Mouse (Mus musculus) layer of hippocampus, adult 18-20 months (tissue): ENCODE results near the gene Nhej1. TPM values are rescaled to one million over a fixed set of nuclear protein-coding genes. Genes with fewer than 3 reads are reported as not detected.
A peak's percentile ranks its signal among the peaks of the same experiment; 100 is the strongest.

Experiments used
- DNase-seq, 2 experiments: peaks; one replicate each; pipeline ENCODE4 v3.0.0; 2022; ENCODE audit warnings: low spot score in 2 of 2
- total RNA-seq, 2 experiments: library from RNA; stranded (reverse); gene quantifications; 2 replicates each; pipeline ENCODE4 v1.2.3; 2021

Nhej1 gene
- total RNA-seq, 2 experiments from 2014 or later: 1.7 to 2.6 TPM

GRCm38 (mm10) chr1:74997231-74997630 is 127.8 kb downstream of the Nhej1 start:
- DNase-seq: no peak

DNA sequence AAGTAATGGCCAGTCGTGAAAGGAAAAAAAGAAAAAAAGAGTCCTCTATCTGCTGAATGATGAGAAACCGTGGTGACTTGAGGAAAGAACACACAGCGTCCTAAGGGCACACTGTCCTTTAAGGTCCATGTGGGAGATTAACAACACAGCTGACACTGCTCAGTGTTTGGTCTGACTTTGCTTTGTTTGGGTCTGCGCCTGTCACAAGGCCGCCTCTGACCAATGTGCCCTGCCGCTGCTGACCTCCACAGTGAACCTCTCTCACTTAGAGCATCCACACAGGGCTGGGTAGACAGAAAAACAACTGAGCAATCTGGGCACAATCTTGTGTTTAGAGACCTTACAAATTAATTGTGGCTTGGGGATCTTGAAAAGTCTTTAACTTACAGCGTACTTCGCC is 148.0 kb downstream of the Nhej1 start:
- DNase-seq: no peak

GRCm38 (mm10) chr1:74975936-74976335 is 149.1 kb downstream of the Nhej1 start:
- no peak for DNase-seq

DNA sequence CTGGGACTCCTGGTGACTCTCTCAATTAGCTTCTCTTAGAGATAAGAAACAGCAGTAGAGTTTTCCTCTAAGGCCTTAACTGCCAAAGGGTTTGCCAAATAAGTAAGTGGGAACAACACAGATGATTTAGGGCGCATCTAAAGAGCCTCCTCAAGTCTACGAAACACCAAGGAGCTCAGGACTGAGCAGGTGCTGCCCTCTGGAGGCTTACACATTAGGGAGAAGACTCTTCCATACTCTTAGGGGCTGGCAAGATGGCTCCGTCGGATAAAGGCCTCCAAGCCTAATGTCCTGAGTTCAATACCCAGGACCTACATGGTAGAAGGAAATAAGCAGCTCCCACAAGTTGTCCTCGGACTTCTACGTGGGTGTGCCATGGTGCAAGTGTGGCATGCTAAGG is 151.4 kb downstream of the Nhej1 start:
- no peak for DNase-seq

GRCm38 (mm10) chr1:74971353-74972050 is 153.5 kb downstream of the Nhej1 start:
- no peak for DNase-seq

GRCm38 (mm10) chr1:74967962-74968580 is 156.9 kb downstream of the Nhej1 start:
- no peak for DNase-seq

DNA sequence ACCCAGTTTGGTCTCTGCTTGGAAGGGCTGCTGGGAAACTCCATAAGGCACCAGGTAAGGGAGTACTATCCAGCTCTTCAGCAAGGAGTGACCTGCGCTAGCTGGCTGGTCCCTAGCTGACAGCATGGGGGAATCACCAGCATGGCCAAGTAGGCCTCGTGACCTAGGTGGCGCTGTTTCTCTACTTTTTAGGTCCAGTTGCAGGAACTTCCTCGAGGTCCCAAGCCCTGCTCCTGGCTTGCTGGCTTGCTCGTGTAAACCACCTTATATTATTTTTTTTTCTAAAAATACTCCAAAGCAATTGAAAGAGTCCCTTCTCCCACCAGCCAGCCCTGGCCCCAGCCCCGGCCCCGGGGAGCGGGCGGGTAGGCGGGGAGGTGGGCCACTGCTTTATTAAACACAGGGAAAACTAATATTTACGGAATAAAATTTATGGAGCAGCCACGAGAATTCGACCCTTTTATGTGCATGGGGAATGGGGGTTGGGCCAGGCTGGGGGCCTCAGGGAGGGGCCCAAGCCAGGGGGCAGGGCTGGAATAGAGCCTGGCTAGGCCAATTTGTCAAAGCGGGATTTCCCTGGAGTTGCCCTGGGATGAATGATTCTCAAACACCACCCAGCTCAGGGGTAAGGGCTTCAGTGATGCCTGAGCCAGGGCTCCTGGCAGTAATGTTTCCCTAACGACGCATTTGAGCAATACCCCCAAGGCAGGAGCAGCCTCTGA is 160.3 kb downstream of the Nhej1 start:
- DNase-seq: peak; percentile 51 to 85

GRCm38 (mm10) chr1:74962853-74963227 is 162.2 kb downstream of the Nhej1 start:
- DNase-seq: no peak

- no peak for DNase-seq
Observed at GRCm38 (mm10) chr1:74962126-74962852, 162.7 kb downstream of the Nhej1 start.

DNA sequence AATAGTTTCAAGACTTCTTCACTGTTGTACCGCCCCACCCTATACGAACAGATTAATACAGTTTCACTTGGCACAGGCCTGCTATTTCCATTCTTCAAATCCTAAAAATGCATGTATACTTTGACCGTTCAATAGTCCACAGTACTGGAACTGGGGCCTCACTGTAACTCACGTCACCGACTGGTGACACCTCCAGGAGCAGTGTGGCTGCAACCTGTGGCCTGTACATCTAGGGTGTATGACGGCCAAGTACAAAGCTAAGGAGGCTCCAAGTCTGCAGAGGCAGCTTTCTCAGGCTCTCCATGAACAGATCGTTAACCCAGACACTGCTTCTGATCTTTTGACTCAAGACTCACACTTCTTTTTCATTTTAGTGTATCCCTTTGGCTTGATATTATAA is 163.3 kb downstream of the Nhej1 start:
- DNase-seq: no peak

- DNase-seq: no peak
Observed at GRCm38 (mm10) chr1:74960059-74960458, 164.9 kb downstream of the Nhej1 start.

GRCm38 (mm10) chr1:74951556-74952210 is 173.3 kb downstream of the Nhej1 start, which contains the start of gene Ihh:
Gene Ihh, minus strand, starts transcription at chr1:74951672.
- no peak for DNase-seq

DNA sequence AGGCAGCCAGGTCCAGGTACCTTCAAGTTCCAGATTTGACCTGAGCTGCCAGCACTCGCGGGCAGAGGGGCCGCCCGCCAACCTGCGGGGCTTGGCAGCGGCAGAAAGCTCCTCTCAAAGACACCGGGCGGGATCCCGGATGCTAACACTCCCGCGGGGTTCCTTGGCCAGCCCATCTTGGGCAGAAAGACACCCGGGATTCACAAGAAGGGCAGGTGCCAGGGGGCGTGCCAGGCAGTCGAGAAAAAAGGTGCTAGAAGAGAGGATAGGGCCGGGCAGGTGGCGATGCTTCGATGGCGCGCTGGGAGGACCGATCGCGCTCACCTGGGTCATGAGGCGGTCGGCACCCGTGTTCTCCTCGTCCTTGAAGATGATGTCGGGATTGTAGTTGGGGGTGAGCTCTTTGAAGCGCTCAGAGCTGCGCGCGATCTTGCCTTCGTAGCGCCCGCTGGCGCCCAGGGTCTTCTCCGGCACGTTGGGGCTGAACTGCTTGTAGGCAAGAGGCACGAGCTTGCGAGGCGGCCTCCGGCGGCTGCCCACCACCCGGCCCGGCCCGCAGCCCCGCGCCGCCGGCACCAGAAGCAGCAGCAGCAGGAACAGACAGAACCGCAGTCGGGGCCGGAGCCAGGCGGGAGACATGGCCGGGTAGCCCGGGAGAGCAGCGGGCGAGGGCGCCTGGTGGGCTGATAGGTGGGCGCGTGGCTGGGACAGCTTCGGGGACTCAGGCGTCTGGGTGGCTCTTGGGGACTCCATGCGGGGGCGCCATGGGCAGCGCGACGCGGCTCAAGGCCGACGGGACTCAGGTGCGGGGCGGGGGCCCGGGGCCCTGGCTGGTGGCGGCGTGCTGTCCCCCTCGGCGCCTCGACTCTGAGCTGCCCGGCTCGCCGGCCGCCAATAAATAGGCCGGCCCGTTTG is 174.2 kb downstream of the Nhej1 start:
- no peak for DNase-seq

GRCm38 (mm10) chr1:74950066-74950465 is 174.9 kb downstream of the Nhej1 start:
- DNase-seq: no peak

DNA sequence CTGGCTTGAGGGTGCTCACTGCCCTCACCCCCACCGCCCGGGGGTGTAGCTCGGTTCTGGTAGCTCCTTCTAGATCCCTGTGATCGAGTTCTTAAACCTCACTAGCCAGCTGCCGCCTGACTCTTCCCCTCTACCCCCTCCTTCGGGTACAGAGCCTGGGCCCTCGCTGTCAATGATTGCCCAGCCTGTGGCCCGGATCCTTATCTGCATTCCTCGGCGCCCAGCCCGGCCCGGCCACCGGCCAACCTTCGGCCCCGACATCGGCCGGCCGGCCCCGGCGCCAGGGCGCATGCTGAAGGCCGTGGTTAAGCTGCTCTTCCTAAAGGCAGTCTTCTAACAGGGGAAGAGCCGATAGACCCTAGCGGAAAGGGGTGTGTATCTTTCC is 175.3 kb downstream of the Nhej1 start:
- no peak for DNase-seq

DNA sequence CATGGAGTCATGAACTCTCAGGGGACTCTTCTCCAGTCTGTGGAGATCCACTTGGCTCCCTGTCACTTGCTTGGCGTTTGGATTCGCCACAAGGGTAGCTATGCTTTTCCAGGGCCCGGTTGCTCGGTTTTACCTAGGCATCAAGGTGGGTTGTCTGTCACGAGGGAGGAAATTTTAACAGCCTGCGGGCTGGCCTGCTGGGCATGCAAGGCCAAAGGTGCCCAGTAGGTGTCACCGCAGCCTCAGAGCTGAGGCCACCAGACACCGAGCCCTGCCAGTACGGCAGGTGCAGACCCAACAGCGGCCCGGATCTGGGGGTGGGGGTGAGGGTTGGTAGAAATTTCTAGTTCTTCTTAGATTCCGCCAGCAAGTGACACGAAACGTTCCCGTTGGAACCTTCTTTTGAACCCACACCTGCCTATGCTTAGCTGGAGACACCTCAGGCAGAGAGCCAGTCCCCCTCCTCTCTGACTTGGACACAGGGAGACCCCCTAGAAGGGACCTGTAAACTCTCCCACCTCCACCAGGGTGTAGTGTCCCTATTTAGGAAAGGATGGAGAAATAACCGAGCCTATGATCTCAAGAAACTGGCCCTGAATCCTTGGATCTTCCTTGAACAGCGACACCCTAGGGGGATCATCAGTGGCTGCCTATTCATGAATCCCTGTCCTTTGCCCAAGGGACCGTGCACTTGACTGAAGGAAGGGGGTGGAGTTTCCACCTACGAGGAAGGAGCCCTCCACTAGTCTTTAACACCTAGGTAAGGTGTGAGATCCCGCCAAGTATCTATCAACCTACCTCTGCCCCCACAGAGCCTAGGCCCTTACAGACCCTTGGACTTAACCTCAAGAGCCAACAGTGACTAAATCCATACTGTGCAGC is 176.0 kb downstream of the Nhej1 start:
- DNase-seq: peak in 1 of 2 experiments; percentile 58

DNA sequence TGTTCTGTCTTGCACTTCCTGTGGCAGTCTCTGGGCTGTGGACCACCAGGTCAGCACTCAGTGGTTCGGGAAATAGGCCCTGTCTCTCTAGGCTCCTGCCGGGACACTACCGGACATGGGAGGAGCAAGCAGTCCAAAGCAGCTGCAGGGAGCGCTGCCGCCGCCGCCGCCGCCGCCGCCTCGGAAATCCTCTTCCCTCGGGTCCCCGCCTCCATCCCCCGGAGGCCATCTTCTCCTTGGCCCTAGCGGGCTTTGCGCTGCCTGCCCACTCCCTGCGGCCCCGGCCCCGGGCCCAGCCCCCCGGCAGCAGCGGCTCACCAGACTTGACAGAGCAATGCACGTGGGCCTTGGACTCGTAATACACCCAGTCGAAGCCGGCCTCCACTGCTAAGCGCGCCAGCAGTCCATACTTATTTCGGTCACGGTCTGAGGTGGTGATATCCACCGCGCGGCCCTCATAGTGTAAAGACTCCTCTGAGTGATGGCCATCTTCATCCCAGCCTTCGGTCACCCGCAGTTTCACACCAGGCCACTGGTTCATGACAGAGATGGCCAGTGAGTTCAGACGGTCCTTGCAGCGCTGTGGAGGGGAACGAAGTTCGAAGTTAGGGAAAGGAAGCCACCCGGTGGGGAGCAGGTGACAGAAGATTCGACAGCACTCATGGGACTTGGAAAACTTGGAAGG is 176.9 kb downstream of the Nhej1 start:
- DNase-seq: no peak

DNA sequence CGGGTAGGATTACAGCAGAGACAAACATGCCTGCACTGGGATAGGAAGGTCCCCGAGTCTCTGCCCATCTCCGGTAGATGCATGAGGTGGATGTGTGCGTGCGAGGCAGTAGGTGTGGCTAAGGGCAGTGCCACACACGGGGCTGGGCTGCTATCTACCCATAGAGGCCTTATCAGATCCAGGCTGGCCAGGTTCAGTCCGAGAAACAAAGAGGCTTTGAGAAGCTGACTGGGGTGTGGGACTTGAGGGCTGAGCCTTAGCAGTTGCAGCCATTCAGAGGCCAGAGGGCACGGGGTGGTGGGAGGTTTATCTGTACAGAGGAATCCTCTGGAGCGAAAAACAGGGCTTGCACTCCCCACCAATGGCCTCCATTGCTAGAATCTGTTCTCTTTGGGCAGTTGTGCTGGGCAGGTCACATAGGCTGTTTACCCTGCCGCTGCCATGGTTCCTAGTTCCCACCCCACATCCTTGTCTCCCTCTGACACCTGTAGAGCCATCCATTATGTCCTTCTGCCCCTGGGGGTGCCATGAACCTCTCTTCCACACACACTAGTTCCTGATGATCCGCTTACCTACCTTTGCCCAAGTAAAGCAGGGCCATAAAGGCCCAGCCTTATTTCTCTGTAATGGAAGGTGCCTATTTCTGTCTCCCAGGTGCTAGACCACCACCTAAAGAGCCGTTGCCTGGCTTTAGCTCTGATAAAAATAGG is 183.2 kb downstream of the Nhej1 start:
- DNase-seq: no peak
